Mouse (Mus musculus) retina, adult 2 months (tissue): Measurements from ENCODE around the gene Gsg1.

Source experiments
- DNase-seq: peaks from one replicate; pipeline ENCODE4 v3.0.0-alpha.2; 2012; ENCODE audit warnings: low read depth, low spot score

Gene Gsg1

DNA sequence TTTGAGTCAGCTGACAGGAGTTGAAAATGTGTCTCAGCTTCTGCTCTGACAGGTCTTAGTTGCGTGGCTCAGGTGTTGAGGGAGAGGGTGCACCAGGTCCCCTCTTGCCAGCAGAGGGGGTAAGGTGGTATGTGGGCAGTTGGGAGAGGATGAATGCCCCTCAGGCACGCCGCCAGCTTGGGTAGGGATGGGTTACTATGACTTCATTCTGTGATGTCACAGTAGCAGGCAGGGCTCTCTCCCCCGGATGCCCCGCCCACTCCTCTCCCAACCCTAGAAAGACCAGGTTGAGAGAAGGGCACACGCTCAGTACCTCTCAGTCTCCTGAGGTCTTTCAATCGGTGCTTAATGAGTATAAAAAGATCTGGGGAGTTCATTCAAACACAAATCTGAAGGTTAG, at the start of gene Gsg1:
Gene Gsg1, minus strand, starts transcription at position 199 of the 400 bp plus-strand sequence.
- DNase-seq: no peak

DNA sequence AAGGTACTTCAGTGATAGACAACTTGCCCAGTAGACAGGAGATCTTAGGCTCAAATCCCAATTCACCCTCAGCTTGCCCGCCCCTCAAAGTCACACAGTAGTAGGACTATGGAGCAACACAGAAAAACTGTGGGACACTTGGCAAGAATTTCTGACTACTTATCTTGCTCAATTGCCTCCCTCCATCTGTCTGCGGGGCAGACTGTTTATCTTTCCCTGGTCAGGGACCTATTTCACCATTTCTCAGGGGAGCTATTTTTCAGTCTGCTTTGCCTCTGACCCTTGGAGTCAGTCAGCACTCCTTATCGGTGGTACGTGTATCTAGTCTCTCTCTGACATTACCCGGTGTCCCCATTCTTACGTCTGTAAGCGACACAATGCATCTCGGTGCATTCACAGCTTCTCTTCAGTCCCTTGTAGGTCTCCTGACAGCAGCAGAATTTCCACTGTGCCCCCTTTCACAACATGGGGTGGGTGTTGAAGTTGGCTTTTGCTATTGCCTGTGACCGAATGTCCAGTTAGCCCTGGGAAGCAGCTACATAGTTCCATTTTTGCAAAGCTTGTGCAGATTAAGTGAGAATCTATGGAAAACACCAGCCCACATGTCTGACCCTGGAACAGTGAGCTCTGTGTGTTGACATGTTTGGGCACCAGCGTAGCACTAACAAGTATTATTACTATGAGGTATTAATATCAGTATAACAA, 48.4 kb upstream of the Gsg1 start:
- no peak for DNase-seq

DNA sequence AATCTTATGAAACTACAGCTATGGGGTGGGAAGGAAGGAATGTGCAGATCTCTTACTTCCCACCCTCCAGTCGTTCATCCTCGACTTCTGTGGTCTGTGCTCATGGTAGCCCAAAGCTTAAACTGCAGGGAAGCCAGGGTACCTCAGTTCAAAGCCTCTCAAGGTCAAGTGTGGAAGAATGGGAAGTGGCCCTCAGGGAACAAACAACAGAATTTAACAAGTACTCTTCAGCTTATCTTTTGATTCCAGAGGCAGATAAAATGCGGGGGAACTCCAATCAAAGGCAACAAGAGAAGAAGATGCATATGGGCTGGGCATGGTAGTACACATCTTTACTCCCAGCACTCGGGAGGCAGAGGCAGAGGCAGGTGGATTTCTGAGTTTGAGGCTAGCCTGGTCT, 46.3 kb upstream of the Gsg1 start:
- no peak for DNase-seq

DNA sequence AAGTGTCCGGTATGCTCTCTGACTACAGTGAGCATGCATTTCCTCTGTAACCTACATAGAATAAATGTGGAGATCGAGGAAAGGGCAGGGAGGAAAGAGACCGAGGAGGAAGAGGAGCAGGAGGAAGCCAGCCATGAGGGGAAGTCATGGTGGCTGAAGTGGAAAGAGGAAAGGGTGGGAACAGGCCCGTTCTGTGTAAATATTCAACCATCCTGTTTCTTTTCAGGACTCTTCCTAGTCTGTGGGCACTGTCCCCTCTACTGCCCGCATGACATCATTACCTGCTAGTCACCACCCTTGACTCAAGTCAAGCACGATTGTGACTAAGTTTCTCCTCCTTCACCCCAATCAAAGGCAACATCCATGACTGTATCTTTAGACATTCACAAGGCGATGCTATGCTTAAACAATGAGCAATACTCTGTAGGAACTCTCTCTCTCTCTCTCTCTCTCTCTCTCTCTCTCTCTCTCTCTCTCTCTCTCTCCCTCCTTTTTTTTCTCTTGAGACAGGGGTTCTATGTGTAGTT, 44.9 kb upstream of the Gsg1 start:
- no peak for DNase-seq

DNA sequence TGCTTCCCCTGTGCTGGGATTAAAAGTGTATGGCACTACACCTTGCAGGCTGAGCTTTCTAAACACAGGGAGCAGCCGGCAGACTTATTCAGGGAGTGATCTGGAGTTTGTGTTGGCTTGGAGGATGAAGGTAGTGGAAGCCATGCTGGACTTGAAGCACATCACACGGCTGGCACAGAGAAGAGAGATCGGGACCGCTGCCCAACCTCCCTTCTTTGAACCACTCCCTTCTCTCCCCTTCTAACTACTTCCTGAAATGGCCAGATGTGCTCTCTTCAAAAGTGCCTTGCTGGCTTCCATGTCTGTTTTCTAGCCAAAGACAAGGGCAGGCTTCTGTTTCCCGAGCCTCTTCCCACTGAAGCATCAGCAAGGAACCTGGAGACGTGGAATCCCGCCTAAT, 43.4 kb upstream of the Gsg1 start:
- no peak for DNase-seq

DNA sequence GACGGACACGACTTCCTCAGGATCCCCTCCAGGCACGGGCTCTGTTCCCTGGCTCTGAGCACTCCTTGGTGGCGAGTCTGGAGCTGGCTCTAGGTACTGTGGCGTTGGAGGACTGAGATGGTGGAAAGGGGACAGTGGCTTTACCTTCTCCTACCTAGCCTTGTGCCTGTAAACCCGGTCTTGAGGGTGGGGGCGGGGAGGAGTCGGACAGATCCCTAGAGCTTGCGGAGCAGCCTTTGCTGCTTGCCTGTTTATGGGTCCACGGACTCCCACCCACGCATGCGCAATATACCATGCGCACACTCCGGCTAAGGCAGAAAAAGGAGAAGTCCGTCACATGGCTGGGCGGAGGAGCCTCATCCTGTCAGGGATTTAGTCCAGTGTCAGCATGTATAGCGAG, 42.1 kb upstream of the Gsg1 start:
- DNase-seq: no peak

DNA sequence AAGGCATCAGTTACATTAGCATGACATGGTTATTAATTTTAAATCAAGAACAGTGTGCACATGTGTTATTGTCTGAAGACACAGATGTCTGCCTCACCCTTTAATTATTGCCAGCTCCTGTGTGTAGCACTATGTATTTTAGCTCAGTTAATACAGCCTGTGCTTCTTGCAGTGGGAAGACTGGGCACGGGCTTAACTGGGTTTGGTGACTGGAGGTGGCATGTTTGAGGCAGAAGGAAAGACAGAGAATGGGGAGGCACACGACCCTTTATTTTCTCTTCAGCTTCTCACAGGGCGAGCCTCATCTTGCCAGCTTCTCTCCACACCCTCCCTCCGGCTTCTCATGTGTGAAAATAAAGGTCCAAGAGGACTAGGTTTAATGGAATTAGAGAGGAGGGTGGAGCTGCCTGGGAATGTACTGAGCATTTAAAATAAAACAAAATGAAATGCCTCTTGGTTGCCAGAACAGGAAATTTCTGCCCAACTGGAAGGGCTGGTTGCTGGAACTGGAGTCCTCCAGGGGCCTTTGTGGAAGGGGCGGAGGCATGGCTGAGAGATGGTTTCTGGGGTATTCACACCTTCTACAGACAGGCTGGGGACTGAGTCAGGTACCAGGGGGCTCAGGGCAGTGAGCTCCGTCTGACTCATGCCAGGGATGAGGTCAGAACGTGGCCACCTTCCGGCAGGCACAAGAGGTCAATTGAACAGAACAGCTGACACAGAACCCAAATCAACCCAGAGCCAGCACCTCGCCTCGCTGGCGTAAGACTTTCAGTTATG, 41.1 kb upstream of the Gsg1 start:
- DNase-seq: no peak

DNA sequence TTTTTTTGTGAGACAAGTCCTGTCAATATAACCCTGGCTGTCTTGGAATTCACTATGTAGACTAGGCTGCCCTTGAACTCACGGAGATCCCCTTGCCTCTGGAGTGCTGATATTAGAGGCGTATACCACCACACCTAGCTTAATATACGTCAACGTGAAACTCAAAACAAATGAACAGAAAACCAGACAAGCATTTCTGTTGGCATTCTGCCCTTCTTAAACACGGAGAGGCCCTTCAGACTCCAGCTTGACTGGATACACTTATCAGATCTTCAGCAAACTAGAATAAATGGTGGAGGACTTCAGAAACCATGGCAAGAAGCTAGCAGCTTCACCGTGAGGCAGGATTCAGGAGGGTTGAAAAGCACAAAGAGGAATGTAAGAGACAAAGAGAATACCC, 40.0 kb upstream of the Gsg1 start:
- DNase-seq: no peak

DNA sequence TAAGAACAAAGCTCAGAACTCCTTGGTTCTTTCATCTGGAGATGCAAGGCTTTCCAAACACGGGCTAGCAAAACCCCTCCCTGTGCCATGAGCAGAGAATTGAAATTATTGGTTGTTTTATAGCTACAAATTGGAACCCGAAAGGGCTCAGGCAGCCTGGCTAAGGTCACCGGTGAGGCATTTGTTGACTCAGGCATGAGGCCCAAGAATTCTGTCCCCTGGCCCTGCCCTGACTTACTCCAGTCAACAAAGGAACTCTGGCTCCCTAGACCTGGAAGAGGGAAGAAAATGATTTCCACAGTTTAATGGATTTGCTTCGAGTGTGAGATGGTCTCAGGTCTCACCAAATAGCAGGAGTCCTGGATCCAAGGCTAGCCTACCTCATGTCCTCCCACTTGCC, 38.2 kb upstream of the Gsg1 start:
- no peak for DNase-seq

DNA sequence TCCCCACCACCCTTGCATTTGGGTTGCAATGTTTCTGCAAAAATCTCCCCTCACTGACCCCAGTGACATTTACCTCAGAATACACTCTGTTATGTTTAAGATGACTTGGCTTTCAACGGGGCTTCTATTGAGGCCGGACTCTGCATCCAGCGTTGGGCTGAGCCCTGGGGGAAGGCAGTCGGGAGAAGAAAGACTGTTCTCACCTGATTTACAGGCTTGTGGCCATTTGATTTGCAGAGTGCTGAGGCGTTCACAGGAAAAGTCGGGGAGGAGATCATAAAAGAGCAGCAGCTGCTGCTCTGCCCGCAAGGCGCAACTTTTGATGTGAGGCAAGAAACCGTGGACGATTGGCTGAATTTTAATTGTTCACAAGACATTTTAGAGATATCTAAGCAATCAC, 25.7 kb upstream of the Gsg1 start:
- no peak for DNase-seq

DNA sequence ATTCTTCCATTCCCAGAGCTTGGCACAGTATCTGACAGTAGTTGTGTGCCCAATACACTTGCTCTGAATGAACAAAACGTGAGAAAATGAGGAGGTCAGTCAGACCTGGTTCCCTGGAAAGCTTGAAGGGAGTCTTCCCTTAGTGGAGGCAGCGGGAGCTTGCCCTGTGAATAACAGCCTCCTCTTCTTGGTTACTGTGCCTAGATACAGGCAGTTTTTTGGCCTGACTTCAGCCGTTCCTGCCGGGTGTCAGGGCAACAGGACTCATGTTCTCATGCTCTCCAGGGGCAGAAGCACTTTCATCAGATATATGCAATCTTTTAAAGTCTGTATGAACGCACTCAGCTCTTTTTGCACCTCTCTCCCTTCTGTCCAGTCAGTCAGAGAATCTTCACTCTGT, 25.1 kb upstream of the Gsg1 start:
- DNase-seq: no peak

DNA sequence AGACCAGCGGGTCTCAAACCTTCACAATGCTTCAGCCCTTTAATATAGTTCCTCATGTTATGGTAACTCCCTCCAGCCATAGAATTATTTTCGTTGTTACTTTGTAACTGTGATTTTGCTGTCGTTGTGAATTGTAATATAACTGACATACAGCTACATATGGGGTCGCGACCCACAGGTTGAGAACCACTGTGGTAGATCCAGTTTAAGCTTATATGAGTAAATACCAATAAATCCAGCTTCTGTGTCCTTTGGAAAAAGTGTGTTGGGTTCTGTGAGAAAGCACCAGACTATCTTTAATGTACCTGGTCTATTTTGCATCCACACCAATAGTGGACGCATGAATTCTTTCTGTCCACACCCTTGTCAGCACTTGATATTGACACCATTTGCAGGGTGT, 24.2 kb upstream of the Gsg1 start:
- DNase-seq: no peak

DNA sequence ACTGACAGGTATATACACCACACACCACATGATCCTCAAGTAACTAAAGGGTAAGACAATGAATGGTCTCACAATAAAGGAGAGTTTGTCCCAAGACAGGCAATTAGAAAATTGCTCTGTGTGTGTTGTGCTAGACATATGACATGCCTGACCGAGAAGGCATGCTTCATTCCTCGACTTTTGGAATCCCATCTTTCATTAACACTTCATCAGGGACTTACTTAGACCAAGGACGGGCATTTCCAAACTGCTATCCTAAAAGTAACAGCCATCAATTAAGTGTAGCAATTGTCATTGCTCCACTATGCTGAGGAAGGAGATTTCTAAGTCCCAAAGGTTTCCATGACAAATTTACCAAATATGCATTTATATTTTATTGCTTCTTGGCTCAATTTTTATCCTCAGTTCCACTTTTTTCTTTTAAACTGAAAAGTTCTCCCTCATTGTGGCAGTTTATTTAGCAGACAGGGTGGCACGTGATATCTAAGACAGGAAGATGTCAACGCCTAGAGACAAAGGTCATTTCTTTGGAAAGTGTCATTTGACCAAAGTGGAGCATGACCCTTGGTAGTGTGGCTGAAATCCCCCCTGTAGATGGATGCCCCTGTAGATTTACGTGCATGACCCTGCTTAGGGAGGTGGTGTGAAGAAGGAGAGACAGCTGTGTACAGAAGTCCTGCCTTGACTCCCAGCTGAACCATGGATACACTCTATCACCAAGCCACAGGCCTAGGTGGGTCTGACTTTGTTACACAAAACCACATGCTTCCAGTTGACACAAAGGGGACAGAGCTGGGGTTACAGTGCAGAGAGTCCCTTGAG, 22.5 kb upstream of the Gsg1 start:
- no peak for DNase-seq

DNA sequence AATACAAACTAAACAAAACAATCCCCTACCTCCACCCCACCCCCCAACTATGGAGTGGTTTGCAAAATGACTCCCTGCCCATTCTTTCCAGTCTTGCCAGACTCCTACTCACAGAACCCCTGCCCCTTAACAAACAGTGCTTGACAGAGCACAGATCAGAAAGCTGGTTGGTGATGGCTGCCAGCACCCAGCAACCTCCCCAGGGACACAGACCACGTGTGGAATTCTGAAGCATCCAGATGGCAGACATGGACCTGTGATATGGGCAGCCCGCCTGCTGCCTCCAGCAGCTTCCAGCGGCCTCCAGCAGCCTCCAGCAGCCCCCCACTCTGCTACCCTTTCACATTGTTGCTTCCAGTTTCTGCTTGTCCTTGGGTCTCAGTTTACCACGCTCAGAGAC, 21.1 kb upstream of the Gsg1 start:
- DNase-seq: no peak

DNA sequence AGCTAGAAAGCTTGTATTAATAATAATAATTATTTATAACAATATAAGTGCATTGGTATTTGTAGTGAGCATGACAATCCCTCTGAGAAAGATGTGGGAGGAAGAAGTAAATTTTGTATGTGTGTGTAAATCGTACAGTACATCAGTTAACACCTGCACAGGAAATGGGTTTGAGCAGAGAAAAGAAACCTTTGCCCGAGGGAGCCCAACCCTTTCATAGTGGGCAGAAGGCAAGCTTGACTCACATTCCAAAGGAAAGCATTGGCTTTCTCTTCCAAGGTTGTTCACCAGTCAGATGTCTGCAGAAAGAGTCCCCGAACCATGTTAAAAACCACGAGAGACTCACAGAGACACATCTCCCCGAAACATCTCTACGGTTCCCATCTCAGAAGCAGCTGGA, 18.9 kb upstream of the Gsg1 start:
- no peak for DNase-seq

DNA sequence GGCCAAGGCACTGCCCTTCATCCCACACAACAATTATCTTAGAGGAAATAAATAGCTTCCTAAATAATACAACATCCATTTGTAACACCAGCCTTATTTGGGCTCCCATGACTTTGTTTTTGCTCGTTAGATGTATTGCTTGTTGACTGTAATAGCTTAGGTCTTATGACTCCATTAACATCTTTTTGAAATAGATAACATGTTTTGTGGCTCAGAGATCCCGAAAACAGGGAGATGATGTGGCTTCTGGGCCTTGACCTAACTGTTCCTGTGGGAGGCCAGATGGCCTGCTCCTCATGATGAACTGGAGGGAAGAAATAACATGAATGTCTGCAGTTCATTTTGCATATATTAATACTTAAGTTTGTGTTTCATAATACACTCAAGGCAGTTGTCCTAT, 17.6 kb upstream of the Gsg1 start:
- DNase-seq: no peak

DNA sequence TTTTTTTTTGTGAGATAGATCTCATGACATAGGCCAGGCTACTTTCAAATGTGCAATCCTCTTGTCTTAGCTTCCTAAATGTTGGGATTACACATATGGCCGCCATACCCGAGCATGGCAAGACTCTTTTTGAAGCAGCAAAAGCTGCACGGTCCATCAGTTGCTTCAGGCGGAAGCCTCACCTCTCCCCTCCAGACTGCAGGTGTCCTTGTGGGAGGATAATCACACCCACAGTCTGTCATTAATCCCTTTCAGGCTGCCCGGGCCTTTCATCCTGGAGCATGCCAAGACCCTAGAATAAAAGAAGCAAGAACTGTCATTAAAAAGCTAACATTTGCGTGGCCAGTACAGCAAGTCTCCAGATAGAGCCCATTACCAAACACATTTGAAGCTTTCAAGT, 15.5 kb upstream of the Gsg1 start:
- no peak for DNase-seq

DNA sequence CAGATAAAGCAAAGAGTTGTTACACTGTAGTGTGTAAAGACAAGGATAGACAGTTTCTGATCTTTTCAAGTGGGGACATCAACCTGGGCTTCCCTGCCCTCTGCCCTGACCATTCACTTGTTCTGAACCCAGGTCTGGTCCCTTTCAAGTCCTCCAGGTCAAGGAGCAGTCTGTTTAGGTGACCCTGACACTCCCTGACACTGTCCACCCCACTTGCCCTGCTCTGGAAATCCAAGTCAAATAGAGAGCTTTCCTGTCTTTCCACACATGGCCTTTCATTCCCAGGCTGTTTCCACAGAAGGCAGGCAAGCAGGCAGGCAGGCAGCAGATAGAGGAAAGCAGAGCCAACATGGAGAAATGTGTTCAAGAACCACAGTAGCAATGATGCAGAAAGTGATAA, 14.2 kb upstream of the Gsg1 start:
- DNase-seq: no peak

DNA sequence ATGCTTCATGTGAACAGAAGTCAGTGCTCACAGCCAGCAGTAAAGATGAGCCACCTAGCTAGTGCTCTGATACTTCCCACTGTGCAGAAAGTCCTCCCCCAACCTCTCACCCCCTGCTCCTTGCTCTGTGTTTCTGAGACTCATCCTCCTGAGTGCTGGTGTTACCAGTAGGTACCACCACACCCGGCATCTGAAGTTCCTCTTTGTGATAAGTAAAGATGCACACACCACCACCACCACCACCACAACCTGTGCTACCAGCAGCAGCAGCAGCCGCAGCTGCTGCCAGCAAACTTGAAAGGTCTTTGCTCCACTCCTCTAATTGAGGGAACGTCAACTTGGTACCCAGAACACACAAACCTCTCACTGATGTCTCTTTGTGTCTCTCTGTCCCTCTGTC, 13.1 kb upstream of the Gsg1 start:
- no peak for DNase-seq

DNA sequence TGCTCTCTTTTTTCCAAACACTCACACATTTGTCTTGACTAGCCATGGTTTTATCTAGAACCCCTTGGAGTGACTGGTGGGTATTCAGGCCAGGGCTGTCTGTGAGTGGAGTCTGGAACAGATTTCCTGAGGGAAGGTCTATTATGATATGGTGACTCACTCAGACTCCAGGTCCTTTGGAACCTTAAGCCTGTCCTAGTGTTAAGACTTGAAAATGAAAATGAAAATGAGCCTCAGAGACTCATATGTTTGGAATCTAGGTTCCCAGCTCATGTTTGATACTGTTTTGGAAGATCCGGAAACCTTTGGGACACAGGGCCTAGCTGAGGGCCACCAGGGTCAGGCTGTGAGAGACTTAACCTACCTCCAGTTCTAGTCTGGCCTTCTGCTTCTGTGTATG, 11.9 kb upstream of the Gsg1 start:
- no peak for DNase-seq

DNA sequence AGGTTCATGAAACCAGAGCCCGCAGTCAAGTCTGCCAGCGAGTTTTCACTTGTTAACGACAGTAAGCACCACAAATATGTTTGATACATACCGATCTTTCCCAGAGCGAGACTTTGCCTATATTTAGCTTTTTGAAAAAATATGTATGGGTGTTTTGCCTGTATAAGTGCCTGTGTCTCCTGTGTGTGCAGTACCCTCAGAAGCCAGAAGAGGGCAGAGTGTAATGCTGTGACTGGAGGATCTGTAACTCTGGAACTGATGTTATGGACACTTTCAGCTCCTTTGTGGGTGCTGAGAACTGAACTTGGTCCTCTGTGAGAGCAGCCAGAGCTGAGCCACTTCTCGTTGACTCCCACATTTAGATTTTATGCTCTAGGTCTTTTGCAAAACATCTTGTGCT, 10.0 kb upstream of the Gsg1 start:
- no peak for DNase-seq

DNA sequence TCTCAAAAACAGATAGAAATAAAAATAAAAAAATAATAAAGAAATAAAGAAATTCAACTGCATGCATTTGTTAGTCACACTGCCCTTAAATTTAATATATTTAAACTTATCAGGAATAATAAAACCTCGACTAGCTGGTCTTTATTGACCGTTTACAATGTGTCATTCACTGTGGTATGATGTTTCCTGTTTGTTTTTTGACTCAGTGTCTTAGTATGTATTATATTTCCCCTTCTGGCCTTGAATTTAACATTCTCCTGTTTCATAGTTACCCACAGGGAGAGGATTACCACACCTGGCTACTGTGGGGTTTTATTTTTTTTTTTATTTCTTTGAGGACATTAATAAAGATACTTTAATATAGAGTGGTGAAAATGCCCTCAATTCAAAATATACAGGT, 8.4 kb upstream of the Gsg1 start:
- no peak for DNase-seq
